Mouse (Mus musculus) lung, embryonic 14.5 days (tissue): ENCODE data around the gene Dync1h1. TPM values are rescaled to one million over a fixed set of nuclear protein-coding genes. Genes with fewer than 3 reads are reported as not detected.

Experiments used
- ATAC-seq: fragments of 200-750 bp; cut with Nextera tagmentation; 2 replicates; pipeline ENCODE4 v1.8.0; 2017; ENCODE audit warnings: mild to moderate bottlenecking, moderate TSS enrichment, moderate library complexity; ENCODE audit not compliant: insufficient read depth
- DNase-seq: peaks from one replicate; pipeline ENCODE4 v3.0.0-alpha.2; 2015
- H3K27ac ChIP-seq: fragments of 300-500 bp; sonication (generic); 2 replicates; pipeline ENCODE4 v1.5.1; 2014; ENCODE audit warnings: low read depth, mild to moderate bottlenecking, moderate library complexity
- H3K27me3 ChIP-seq: fragments of 300-500 bp; sonication (generic); 2 replicates; pipeline ENCODE4 v1.6.1; 2014; ENCODE audit warnings: low read length, control low read depth; ENCODE audit not compliant: insufficient read depth
- H3K36me3 ChIP-seq: fragments of 300-500 bp; sonication (generic); 2 replicates; pipeline ENCODE4 v1.6.1; 2014; ENCODE audit warnings: control low read depth; ENCODE audit not compliant: insufficient read depth
- H3K4me1 ChIP-seq: fragments of 300-500 bp; sonication (generic); 2 replicates; pipeline ENCODE4 v1.6.1; 2014; ENCODE audit warnings: antibody characterized with exemption, control low read depth; ENCODE audit not compliant: insufficient read depth
- H3K4me2 ChIP-seq: fragments of 300-500 bp; sonication (generic); 2 replicates; pipeline ENCODE4 v1.6.1; 2014; ENCODE audit warnings: mild to moderate bottlenecking
- H3K4me3 ChIP-seq: fragments of 300-500 bp; sonication (generic); 2 replicates; pipeline ENCODE4 v1.5.1; 2014; ENCODE audit warnings: low read depth, low read length
- H3K9ac ChIP-seq: fragments of 300-500 bp; sonication (generic); 2 replicates; pipeline ENCODE4 v1.6.1; 2014
- H3K9me3 ChIP-seq: fragments of 300-500 bp; sonication (generic); 2 replicates; pipeline ENCODE4 v1.6.1; 2016; ENCODE audit warnings: low read depth, low read length, control low read depth
- CTCF ChIP-seq: IDR thresholded peaks from 2 replicates; pipeline ENCODE4 v1.5.1; 2016; ENCODE audit warnings: antibody characterized with exemption, low read depth
- WGBS: fragments of 180-500 bp; shearing (Covaris S2); extraction: QIAGEN DNeasy Blood & Tissue Kit; methylation state at CpG from one replicate; pipeline ENCODE4 v1.1.7; 2014; 5-methylcytosine and 5-hydroxymethylcytosine counted together
- polyA plus RNA-seq: library from polyadenylated mRNA; unstranded; fragments of >200 nt; fragmentation: Nextera tagmentation; extraction: Ambion mirVana; gene quantifications from 2 replicates; pipeline ENCODE4 v1.2.1, GENCODE M21; 2014

Dync1h1 gene
- polyA plus RNA-seq, 1 experiment from 2014 or later = 72.3 TPM

DNA sequence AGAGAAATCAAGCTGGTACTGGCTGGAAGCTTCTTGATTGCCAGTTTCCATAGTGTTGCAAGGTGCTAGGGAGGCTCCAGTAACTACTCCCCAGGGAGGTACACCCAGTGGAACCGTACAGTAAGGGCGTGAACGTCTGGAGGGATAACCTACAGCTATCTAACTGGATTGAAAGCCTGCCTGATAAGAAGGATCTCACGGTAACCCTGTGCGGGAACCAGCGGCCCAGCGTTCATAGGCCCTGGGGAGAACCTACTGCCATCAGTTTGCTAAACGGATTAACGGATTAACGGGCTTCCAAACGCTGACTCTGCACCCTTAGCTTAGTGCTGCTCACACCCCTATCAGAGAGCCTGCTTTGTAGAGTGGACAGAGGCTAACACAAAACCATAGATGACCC, 37.9 kb upstream of the Dync1h1 start:
- H3K4me1 ChIP-seq = no peaks in the 10 kb centered on the region
- TF ChIP-seq CTCF = no peak
- 79% methylated on average over 11 of the region's 11 CpGs for WGBS
- H3K27ac ChIP-seq = no peak overlapping the region
- no peak overlapping the region for H3K4me3 ChIP-seq
- no peak for DNase-seq
- no peak overlapping the region for H3K9ac ChIP-seq
- no peak for ATAC-seq
- no peaks in the 10 kb centered on the region for H3K27me3 ChIP-seq
- H3K4me2 ChIP-seq = no peak overlapping the region
- no peaks in the 10 kb centered on the region for H3K9me3 ChIP-seq
- peaks cover 77% of the 10 kb centered on the region for H3K36me3 ChIP-seq

DNA sequence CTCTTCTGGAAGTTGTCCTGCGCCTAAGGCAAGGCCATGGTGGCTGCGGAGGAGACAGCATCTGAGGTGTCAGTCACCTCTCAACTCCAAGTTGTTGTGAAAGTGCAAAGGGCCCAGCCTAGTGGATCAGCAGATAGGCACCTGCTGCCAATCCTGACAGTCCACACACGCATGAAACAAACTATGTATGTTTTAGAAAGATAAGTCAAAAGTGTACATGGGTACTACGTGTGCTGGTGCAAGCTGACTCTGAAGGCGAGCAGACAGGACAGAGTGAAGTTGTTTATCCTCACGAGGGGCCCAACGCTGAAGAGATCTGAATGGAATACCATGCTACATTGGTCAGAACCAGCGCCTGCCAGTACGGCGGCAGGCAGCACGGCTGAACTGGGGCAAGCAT, 36.4 kb upstream of the Dync1h1 start:
- H3K27ac ChIP-seq = no peak overlapping the region
- no peak for TF ChIP-seq CTCF
- H3K4me3 ChIP-seq = no peak overlapping the region
- H3K27me3 ChIP-seq = no peaks in the 10 kb centered on the region
- 88% methylated on average over 11 of the region's 11 CpGs for WGBS
- peaks cover 83% of the 10 kb centered on the region for H3K36me3 ChIP-seq
- H3K4me2 ChIP-seq = no peak overlapping the region
- ATAC-seq = no peak
- H3K9ac ChIP-seq = no peak overlapping the region
- no peaks in the 10 kb centered on the region for H3K9me3 ChIP-seq
- H3K4me1 ChIP-seq = no peaks in the 10 kb centered on the region
- DNase-seq = no peak

DNA sequence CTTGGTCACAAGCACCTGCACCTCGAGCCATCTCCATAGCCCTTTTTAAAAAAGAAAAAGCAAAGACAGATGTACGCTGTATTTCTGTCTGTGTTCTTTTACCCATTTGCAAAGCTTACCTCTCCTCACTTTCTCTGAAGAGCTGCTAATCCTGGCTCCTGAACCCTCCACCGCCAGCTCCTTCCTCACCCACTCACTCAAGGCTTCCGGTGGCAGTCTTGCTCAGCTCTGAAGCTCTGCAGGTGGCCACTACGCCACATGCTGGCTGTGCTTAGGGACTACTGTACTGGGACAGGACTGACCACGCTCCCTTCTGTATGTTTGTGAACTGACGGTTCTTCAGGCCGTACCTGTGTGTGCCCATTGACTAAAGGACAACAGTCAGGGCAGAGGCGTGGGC, 34.9 kb upstream of the Dync1h1 start:
- Histone ChIP-seq H3K4me2 (no peak overlapping the region), H3K36me3 (peaks cover 82% of the 10 kb centered on the region)
- ATAC-seq = no peak

DNA sequence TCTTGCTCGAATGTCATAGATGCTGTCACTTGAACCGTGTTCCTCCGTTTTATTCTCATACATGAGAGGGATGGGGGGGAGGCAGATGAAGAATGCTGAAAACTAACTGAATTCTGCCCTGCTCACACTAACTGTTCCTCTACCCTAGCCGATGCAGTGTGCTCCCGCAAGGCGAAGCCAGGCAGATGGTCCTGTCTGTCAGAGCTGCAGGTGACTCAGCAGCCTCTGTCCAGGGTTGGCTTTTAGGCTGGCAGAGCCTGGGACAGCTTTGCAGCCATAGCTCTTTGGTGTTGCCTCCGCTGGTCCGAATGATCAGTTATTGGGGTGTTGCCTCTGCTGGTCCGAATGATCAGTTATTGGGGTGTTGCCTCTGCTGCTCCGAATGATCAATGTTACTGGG, 30.2 kb upstream of the Dync1h1 start:
- no peak overlapping the region for H3K9ac ChIP-seq
- 91% methylated on average over 10 of the region's 10 CpGs for WGBS
- TF ChIP-seq CTCF = no peak
- no peak overlapping the region for H3K4me2 ChIP-seq
- no peak overlapping the region for H3K4me3 ChIP-seq
- no peaks in the 10 kb centered on the region for H3K27me3 ChIP-seq
- H3K27ac ChIP-seq = no peak overlapping the region
- H3K4me1 ChIP-seq = no peaks in the 10 kb centered on the region
- no peak for DNase-seq
- peaks cover 72% of the 10 kb centered on the region for H3K36me3 ChIP-seq
- no peak for ATAC-seq
- no peaks in the 10 kb centered on the region for H3K9me3 ChIP-seq

More for the DNA sequence above, 34.9 kb upstream of the Dync1h1 start:
- DNase-seq = no peak
- no peak for TF ChIP-seq CTCF
- Histone ChIP-seq H3K4me1 (no peaks in the 10 kb centered on the region), H3K9me3 (no peaks in the 10 kb centered on the region), H3K9ac (no peak overlapping the region), H3K27ac (no peak overlapping the region), H3K27me3 (no peaks in the 10 kb centered on the region), H3K4me3 (no peak overlapping the region)
- WGBS = 86% methylated on average over 9 of the region's 9 CpGs

DNA sequence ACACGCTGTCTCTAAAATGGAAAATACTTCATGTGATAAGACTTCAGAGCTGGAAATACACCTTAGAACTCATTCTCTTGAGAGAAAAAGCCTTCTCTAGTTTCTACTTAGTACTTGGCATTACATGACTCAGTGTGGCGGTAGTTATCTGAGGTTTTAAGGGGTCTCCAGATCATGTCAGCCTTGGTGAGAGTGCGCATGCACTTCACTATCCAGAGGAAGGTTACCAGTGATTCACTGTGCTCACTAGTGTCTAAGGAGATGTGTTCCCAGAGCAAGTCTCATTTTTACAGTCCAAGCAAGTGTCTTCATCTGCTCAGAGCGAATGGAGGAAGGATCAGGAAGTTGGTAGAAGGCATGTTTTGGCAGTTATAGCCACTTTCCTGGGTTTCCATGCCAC, 28.9 kb upstream of the Dync1h1 start:
- H3K27ac ChIP-seq = no peak overlapping the region
- ATAC-seq = no peak
- no peaks in the 10 kb centered on the region for H3K4me1 ChIP-seq
- no peak overlapping the region for H3K4me3 ChIP-seq
- no peak for DNase-seq
- no peaks in the 10 kb centered on the region for H3K9me3 ChIP-seq
- peaks cover 65% of the 10 kb centered on the region for H3K36me3 ChIP-seq
- TF ChIP-seq CTCF = no peak
- no peak overlapping the region for H3K9ac ChIP-seq
- 94% methylated on average over 4 of the region's 4 CpGs for WGBS
- no peak overlapping the region for H3K4me2 ChIP-seq
- H3K27me3 ChIP-seq = no peaks in the 10 kb centered on the region

DNA sequence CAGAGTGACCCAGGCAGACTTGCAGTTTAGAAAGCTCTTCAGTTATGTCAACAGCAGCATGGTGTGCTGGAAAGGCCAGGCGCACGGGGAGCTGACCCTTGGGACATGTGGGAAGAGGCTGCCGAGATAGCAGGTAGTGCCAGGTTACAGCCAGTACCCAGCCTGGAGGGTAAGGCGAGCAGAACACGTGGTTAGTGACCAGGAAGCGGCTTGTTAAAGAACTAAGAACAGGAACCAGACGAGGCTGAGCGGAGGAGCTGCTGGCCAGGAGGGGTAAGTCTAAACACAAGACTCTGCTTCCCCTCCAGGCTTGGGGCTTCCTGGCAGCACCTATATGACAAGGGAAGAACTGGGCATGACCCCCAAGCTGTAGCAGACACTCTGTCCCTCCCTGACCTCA, 27.6 kb upstream of the Dync1h1 start:
- no peaks in the 10 kb centered on the region for H3K9me3 ChIP-seq
- H3K27ac ChIP-seq = no peak overlapping the region
- no peaks in the 10 kb centered on the region for H3K27me3 ChIP-seq
- H3K4me1 ChIP-seq = no peaks in the 10 kb centered on the region
- ATAC-seq (no peak), DNase-seq (no peak)
- H3K4me3 ChIP-seq = no peak overlapping the region
- H3K4me2 ChIP-seq = no peak overlapping the region
- TF ChIP-seq CTCF = no peak
- 79% methylated on average over 8 of the region's 8 CpGs for WGBS
- no peak overlapping the region for H3K9ac ChIP-seq
- peaks cover 56% of the 10 kb centered on the region for H3K36me3 ChIP-seq

DNA sequence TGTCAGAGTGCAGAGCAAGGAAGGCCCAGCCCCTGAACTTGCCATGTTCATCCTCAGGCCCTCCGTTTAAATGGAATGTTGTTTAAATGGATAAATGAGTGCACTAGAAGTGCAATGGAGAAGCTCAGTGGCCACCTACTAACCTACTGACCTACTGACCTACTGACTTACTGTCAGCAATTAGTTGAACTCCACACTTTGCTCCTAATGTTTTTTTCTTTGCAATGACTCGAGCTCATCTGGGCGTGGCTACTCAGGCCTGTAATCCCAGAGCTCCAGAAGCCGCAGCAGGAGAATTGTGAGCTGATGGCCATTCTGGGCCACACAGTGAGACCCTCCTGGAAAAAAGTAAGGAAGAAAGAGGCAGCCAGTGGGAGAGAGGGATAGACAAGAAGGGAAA, 25.3 kb upstream of the Dync1h1 start:
- H3K36me3 ChIP-seq = peaks cover 49% of the 10 kb centered on the region
- H3K9ac ChIP-seq = no peak overlapping the region
- DNase-seq (no peak), ATAC-seq (no peak)
- no peak overlapping the region for H3K4me2 ChIP-seq
- no peaks in the 10 kb centered on the region for H3K9me3 ChIP-seq
- H3K27me3 ChIP-seq = no peaks in the 10 kb centered on the region
- H3K4me3 ChIP-seq = no peak overlapping the region
- H3K27ac ChIP-seq = no peak overlapping the region
- 72% methylated on average over 4 of the region's 4 CpGs for WGBS
- H3K4me1 ChIP-seq = no peaks in the 10 kb centered on the region
- no peak for TF ChIP-seq CTCF

DNA sequence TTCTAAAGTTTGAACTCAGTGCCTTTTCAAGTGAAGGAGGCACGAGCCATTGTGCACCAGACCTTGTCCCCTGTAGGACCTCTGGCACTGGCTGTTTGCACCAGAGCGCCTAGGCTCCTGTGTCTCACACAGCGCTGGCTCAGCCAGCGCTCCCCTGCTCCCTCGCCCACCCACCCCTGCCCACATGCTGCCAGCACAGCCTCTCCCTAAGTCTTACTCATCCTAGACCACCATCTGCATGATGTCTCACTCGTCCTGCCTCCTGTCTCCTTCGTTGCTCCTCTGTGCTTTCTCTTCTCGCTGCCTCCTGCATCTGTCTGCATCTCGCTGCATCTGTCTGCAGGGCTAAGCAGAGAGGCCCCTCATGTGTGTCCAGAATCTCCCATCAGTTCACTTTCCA, 22.9 kb upstream of the Dync1h1 start:
- 81% methylated on average over 9 of the region's 9 CpGs for WGBS
- TF ChIP-seq CTCF = no peak
- Histone ChIP-seq H3K27me3 (no peaks in the 10 kb centered on the region), H3K4me1 (no peaks in the 10 kb centered on the region), H3K27ac (no peak overlapping the region), H3K36me3 (peaks cover 44% of the 10 kb centered on the region; the same call in 1 of the 2 replicates), H3K9me3 (no peaks in the 10 kb centered on the region), H3K4me2 (no peak overlapping the region), H3K9ac (no peak overlapping the region), H3K4me3 (no peak overlapping the region)
- no peak for ATAC-seq
- no peak for DNase-seq
